Mouse (Mus musculus) CD8-positive naive resting alpha-beta T cell, adult 2 months (primary cell): ENCODE measurements at regions not wholly inside any gene's neighbourhood (a gene's known extent, or its start where the extent isn't known, plus 50 kb on each side); places are given as distances from the start of the nearest gene placed in this dataset.

Source experiments
- DNase-seq, 2 experiments: peaks; one replicate each; pipeline ENCODE4 v3.0.0; 2022; ENCODE audit warnings: low read depth in 2 of 2, low spot score in 2 of 2

GRCm38 (mm10) chr6:143615361-143615760 is 448.3 kb downstream of the Etnk1 start:
- no peak for DNase-seq

- no peak for DNase-seq
Observed at GRCm38 (mm10) chr6:143616386-143616785, 449.4 kb downstream of the Etnk1 start.

- no peak for DNase-seq
Observed at GRCm38 (mm10) chr6:143618558-143618957, 451.5 kb downstream of the Etnk1 start.

GRCm38 (mm10) chr6:143620583-143620982 is 453.6 kb downstream of the Etnk1 start:
- DNase-seq, result no peak

GRCm38 (mm10) chr6:143622161-143622560 is 455.1 kb downstream of the Etnk1 start:
- no peak for DNase-seq

GRCm38 (mm10) chr6:143624901-143625300 is 457.9 kb downstream of the Etnk1 start:
- no peak for DNase-seq

- no peak for DNase-seq
Observed at GRCm38 (mm10) chr6:143631581-143631980, 464.6 kb downstream of the Etnk1 start.

GRCm38 (mm10) chr6:143633710-143634109 is 466.7 kb downstream of the Etnk1 start:
- no peak for DNase-seq

GRCm38 (mm10) chr6:143634334-143634733 is 467.3 kb downstream of the Etnk1 start:
- no peak for DNase-seq

GRCm38 (mm10) chr6:143635043-143635442 is 468.0 kb downstream of the Etnk1 start:
- DNase-seq, result no peak

- no peak for DNase-seq
Observed at GRCm38 (mm10) chr6:143640652-143641051, 473.6 kb downstream of the Etnk1 start.

GRCm38 (mm10) chr6:143642052-143642451 is 475.0 kb downstream of the Etnk1 start:
- no peak for DNase-seq

- no peak for DNase-seq
Observed at GRCm38 (mm10) chr6:143645989-143646388, 479.0 kb downstream of the Etnk1 start.

- no peak for DNase-seq
Observed at GRCm38 (mm10) chr6:143648501-143648900, 481.5 kb downstream of the Etnk1 start.

GRCm38 (mm10) chr6:143656576-143656975 is 489.6 kb downstream of the Etnk1 start:
- DNase-seq, result no peak

GRCm38 (mm10) chr6:143660837-143661236 is 493.8 kb downstream of the Etnk1 start:
- DNase-seq, result no peak

GRCm38 (mm10) chr6:143663306-143663705 is 496.3 kb downstream of the Etnk1 start:
- DNase-seq, result no peak

GRCm38 (mm10) chr6:143665374-143665773 is 498.4 kb downstream of the Etnk1 start:
- DNase-seq, result no peak

- DNase-seq, result no peak
Observed at GRCm38 (mm10) chr6:143668551-143668950, 501.5 kb downstream of the Etnk1 start.

GRCm38 (mm10) chr6:143669446-143670130 is 502.6 kb downstream of the Etnk1 start:
- no peak for DNase-seq

GRCm38 (mm10) chr6:143690131-143690530 is 523.1 kb downstream of the Etnk1 start:
- DNase-seq, result no peak

- no peak for DNase-seq
Observed at GRCm38 (mm10) chr6:143690866-143691265, 523.8 kb downstream of the Etnk1 start.

- DNase-seq, result no peak
Observed at GRCm38 (mm10) chr6:143697997-143698396, 531.0 kb downstream of the Etnk1 start.
